Mouse (Mus musculus): ENCODE data around the gene Cacng4.

- TF ChIP-seq CTCF (IDR thresholded peaks at IDR 0.05) (no peak), EP300 (IDR thresholded peaks at IDR 0.05) (no peak)
Observed at GRCm38 (mm10) chr11:107759516-107759915, 34.8 kb downstream of the Cacng4 start.
